Mouse (Mus musculus) adrenal gland, postnatal 14 days (tissue): ENCODE measurements around the gene Akap13. TPM values are rescaled to one million over a fixed set of nuclear protein-coding genes. Genes with fewer than 3 reads are reported as not detected.
"Not testable (repeated sequence)": the region's sequence is repeated elsewhere in the genome, so short reads cannot be mapped to it uniquely, and the experiment has no call there.

ENCODE experiments used
- DNase-seq: peaks from one replicate; pipeline ENCODE4 v3.0.0; 2021; ENCODE audit warnings: mixed read lengths
- total RNA-seq: library from RNA; stranded (reverse); gene quantifications from 2 replicates; pipeline ENCODE4 v1.2.3, GENCODE M21; 2021

Gene Akap13
- total RNA-seq, 1 experiment from 2014 or later: 64.0 TPM

- no peak for DNase-seq
Measured at GRCm38 (mm10) chr7:75724012-75724411, 268.7 kb downstream of the Akap13 start.

- no peak for DNase-seq
Measured at GRCm38 (mm10) chr7:75725899-75726298, 270.6 kb downstream of the Akap13 start.

DNA sequence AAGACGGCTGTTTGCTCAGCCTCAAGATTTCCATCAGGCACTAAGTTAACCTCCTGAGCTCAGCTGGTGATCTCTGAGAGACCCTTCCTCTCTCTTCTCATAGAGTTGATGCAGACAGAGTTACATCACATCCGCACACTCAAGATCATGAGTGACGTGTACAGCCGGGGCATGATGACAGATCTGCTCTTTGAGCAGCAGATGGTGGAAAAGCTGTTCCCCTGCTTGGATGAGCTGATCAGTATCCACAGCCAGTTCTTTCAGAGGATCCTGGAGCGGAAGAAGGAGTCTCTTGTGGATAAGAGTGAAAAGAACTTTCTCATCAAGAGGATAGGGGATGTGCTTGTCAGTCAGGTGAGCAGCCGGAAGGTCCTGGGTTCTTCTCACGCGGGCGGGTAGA lies 271.5 kb downstream of the Akap13 start:
- no peak for DNase-seq

- DNase-seq: no peak
Measured at GRCm38 (mm10) chr7:75729652-75730051, 274.3 kb downstream of the Akap13 start.

DNA sequence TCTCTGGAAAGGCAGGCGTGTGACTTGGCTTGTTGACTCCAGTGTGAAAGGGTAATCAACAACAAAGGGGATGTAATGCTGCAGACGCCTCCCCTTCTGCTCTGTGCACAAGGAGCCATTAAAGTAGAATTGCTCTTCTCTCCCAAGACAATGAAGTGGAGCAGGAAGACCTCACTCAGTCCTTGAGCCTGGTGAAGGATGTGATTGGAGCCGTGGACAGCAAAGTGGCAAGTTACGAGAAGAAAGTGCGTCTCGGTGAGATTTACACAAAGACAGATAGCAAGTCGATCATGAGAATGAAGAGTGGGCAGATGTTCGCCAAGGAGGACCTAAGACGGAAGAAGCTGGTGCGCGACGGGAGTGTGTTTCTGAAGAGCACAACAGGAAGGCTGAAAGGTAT lies 274.9 kb downstream of the Akap13 start:
- no peak for DNase-seq

DNA sequence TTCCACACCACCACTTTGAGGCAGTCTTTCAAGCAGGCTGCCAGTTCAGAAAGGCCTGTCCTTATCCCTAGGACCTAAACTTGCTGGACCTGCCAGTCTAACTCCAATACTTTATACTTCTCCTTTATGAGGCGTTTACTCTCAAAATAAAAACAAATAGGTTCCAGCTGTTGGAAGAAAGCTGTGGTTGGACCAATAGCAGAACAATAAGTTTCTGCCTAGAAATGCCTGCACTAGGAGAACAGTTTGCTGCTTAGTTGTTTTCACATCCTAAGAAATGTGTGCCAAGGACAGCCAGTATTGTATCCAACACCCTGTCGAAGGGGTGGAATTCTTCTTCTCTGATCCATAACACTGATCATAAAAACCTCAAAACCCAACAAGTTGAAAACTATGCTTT lies 276.6 kb downstream of the Akap13 start:
- no peak for DNase-seq

GRCm38 (mm10) chr7:75733166-75733565 lies 277.8 kb downstream of the Akap13 start:
- no peak for DNase-seq

GRCm38 (mm10) chr7:75739075-75739725 lies 283.9 kb downstream of the Akap13 start:
- peak; percentile 72 for DNase-seq

DNA sequence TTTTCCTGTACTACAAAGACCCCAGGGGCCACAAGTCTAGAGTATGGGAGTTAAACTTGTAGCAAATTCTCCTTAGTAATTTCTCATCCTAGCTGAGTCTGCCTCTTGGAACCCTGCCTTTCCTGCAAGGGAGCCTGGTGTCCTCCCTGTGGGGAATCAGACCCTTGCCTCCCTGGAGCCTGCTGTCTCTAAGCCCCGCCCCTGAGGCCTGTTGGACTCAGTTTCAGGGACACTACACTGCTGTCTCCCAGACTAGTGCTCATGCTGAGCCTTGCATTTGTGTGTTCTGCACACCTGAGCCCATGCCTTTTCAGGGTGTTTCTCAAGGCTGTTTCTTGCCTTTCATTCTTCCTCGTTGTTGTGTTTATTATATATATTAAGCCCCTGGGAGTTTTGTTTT lies 289.2 kb downstream of the Akap13 start:
- DNase-seq: peak; percentile 28

DNA sequence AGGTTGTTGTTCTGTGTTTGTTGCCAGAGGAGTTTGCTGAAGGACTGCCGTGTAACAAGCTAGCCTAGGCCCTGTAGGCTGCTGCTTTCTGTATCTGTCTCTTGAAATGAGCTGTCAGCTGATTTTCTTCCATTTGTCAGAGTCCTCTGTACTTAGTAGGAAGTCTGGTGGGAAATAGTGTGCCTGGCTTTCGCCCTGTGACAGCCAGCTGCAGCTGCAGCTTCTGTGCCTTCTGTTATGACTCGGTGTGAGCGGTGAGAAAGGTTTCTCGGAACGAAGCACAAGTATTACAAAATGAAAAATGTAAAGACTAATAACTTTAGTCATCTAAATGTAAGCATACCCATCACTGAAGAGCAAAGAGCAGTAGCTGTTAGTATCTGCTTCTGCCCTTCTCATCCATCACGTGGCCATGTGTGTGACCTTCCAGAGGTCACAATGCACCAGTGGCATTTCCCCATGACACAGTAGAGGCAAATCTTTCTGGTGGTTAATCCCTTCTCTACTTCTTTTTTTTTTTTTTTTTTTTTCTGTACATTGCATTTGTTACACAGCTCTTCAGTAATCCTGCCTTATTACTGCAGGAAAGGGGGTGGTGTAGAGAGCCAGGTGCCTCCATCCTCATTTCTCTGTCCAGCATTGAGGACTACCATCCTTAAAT lies 289.8 kb downstream of the Akap13 start:
- DNase-seq: no peak

GRCm38 (mm10) chr7:75745969-75746368 lies 290.6 kb downstream of the Akap13 start:
- DNase-seq: not testable (repeated sequence)

GRCm38 (mm10) chr7:75750581-75750980 lies 295.2 kb downstream of the Akap13 start:
- DNase-seq: no peak

DNA sequence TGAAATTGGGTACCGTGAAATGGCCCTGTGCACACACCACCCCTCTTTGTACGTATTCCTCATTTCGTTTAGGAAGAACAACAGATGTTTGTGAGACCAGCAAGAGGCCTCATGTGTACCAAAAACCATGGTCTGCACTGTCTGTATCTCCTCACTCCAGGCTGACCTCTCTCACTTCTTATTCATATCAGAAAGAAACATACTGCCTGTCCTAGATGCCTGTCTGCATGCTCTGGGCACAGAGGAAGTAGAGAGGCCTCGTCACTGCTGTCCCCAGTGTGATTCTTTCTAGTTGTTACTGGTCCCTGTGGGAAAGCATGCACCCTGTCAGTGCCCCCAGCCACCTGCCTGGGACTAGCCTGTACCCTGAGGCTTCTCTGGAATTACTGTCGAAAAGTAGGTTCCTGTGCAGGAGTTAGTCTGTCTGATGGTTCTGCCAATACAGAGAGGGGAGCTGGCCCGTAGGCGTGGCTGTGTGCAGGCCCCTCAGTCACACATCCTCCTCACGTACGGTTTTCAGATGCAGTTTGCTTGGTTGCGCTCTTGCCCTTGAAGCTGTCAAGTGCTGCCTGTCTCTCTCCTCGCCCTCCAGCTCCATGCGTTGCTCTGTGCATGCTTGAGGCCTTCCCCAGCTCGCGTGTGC lies 295.9 kb downstream of the Akap13 start:
- DNase-seq: no peak

- no peak for DNase-seq
Measured at GRCm38 (mm10) chr7:75752442-75753191, 297.3 kb downstream of the Akap13 start.

DNA sequence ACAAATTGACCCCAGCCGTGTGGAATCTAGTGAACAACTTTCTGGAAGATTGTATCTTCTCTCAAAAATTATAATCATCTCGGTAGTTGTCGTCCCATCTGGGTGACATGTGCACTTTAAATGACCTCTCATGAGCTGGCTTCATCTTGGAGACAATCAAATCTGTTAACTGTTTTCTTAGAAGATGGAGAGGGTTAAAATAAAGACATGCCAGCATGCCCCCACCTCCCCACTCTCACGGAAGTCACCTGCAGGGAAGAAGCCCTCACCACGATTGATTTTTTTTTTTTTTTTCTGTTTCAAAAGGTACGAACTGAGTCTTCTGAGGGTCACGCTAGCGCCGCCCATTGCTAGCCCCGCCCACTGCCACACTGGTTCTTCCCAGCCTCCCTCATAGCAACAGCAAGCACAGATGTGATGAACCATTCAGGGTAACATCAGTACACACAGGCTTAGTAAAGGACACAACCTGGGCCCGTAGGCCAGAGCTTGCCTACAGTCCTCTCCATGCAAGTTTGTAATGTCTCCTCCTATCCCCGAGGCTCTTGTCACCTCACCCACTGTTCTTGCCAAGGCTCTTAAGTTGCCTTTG lies 298.0 kb downstream of the Akap13 start:
- no peak for DNase-seq

DNA sequence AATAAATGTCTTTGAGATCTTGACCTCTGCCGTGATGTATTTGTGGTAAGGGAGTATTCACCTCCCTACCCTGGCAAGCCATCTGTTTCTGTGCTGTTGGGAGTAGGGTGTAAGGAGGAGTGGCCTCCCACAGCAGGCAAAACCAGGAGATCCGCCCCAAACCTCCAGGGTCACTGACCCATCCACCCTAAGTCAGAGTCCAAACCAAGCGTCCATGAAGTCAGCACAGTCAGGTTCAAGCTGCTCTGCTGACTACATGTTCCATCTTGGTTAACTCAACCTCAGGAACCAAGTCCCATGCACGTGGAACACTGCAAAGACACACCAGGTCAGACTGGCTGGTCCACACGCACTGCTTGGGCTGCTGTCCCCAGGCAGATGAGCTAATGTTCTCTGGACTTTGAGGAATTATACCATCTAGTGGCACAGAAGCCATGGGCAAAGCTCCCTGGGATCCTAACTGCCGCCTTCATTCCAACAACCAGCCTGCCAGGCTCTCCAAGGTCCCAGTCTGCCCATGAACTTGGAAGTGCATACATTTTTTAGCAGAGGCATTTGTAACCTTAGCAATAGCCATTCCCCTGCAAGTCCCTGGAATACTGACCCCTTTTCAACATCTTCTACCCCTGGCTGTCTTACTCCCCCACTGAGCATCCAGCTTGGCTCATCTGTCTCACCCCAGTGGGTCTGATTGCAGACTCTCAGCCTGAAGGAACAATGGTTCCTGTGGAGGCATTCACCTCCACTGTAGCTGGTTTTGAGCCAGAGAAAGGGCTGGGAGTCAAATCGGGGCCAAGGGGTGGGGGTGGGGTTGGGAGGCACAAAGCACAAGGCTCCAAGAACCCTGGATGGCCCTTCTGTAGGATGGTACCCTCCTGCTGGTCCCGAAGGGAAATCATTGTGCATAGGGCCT lies 299.5 kb downstream of the Akap13 start:
- no peak for DNase-seq

DNA sequence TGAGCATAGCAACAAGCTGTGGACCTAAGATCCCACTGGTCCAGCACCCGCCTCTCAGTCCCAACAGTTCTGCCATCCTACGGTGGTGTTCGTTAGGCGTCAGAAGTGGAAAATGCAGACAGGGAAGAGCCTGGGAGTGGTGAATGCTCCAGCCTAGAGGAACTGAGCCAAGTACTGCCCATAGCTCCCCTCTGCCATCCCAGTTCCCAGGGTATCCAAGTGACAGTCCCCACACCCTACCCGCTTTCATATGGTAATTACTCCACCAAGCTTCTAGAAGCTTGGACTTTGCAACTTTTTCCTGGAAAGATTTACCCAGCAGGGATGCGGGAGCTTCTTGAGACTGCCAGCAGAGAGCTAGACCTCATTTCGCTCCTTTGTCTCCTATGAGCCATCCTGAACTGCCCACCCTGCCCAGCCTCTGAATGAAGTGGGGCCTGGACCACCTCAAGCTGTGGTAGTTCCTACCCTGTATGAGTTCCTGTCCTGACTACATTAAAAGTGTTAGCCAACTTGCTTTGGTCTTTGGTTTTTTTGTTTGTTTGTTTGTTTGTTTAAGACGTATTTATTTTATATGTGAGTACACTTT lies 300.6 kb downstream of the Akap13 start:
- no peak for DNase-seq

DNA sequence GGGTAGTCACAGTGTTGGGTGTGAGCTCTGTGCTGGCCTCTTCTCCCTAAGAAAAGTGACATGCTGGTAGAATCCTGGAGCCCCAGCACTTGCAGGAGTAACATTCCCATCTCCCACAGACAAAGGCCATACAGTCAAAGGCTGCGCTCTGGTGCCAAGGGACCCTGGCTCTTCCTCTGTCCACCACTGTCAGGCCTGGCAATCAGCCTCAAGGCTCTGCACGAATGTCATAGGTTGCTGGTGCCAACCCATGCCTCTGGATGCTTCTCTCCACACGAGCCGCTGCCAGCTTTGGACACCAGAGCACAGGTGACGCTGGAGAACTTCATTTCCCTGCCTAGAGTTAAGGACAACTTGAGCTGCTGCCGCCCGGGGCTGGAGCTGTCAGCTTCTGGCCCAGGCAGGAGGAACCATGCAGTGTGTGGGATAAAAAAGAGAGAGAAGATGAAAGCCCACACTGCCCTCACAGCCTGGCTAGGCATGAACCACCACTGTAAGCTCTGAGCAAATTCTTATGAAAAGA lies 304.7 kb downstream of the Akap13 start:
- peak; percentile 38 for DNase-seq

DNA sequence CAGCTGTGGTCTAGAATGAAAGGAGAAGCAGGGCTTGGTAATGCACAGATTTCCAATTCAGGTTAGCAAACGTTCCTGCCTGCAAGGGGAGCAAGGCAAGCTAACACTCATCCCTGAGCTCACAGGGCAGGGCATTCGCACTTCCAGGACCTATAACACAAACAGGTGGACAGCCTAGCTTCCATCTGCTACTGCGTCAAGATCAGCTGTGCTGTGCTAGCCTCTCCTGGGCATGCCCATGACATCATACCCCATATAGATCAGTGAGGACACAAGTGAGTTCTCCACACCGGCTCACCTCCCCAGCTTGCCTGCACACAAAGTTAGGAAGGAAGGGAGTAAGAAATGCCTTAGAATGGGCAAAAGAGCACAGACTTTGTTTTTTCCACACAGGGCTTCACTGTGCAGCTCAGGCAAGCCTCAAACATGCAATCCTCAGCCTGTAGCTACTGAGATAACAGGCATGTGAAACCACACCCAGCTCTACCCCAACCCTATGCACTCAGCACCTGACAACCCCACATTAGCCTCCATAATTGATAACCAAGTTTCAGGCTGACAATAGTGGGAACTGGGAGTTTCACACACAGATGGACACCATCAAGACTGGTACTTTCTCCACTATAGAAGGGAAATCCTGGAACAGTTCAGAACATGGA lies 305.5 kb downstream of the Akap13 start:
- not testable (repeated sequence) for DNase-seq

- DNase-seq: peak; percentile 75
Measured at GRCm38 (mm10) chr7:75762225-75762624, 306.9 kb downstream of the Akap13 start.
